Mouse (Mus musculus) cortical plate, adult 2 months (tissue): Measurements from ENCODE around the gene Hoxc5. TPM values are rescaled to one million over a fixed set of nuclear protein-coding genes. Genes with fewer than 3 reads are reported as not detected.

ENCODE experiments used
- H3K27ac ChIP-seq: fragments of 200-500 bp; 2 replicates; pipeline ENCODE4 v1.5.1; 2012; ENCODE audit warnings: low read length, control low read depth, inconsistent platforms; ENCODE audit not compliant: insufficient read depth
- H3K4me1 ChIP-seq: fragments of 200-500 bp; 2 replicates; pipeline ENCODE4 v1.6.1; 2011; ENCODE audit warnings: low read length; ENCODE audit not compliant: control insufficient read depth, insufficient read depth
- H3K4me3 ChIP-seq: fragments of 200-500 bp; 2 replicates; pipeline ENCODE4 v1.5.1; 2011; ENCODE audit warnings: mild to moderate bottlenecking, low read length, control low read depth; ENCODE audit not compliant: insufficient read depth
- CTCF ChIP-seq: fragments of 200-500 bp; IDR thresholded peaks from 2 replicates; pipeline ENCODE4 v1.5.1; 2011; ENCODE audit warnings: mild to moderate bottlenecking, control low read depth, low read length; ENCODE audit not compliant: insufficient read depth; ENCODE audit errors: extremely low read depth
- POLR2A ChIP-seq: fragments of 200-500 bp; IDR thresholded peaks from 2 replicates; pipeline ENCODE4 v1.6.1; 2011; ENCODE audit warnings: mild to moderate bottlenecking, low read length, control low read depth; ENCODE audit not compliant: insufficient read depth; ENCODE audit errors: extremely low read depth
- polyA plus RNA-seq: library from polyadenylated mRNA; depleted of rRNA; stranded (reverse); fragments of >200 nt; gene quantifications from 2 replicates; pipeline ENCODE4 v1.2.3, GENCODE M21; 2012

The Hoxc5 gene
- polyA plus RNA-seq, 1 experiment = not detected

DNA sequence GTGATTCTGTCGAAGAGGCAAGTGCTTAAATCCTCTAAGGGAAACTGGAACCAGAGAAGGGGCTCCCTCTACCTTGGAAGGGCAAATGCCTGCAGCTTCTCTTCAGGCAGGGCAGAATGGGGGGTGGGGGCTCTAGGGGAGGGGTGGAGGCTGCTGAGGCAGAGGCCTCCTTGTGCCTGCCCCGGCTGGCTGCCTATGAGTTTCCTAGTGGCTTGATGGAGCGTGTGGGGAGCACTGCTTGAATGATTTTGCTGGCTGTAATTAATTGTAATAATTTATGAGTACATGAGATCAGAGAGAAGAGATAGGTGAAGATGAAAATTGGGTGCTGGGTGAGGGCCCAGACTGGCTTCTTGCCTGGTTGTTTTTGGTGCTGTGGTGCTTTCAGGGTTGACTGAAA is 17.7 kb downstream of the Hoxc5 start:
- H3K4me3 ChIP-seq = no peak overlapping the region
- no peaks in the 10 kb centered on the region for H3K4me1 ChIP-seq
- no peak overlapping the region for H3K27ac ChIP-seq
- TF ChIP-seq CTCF = no peak
- no peak for TF ChIP-seq POLR2A

DNA sequence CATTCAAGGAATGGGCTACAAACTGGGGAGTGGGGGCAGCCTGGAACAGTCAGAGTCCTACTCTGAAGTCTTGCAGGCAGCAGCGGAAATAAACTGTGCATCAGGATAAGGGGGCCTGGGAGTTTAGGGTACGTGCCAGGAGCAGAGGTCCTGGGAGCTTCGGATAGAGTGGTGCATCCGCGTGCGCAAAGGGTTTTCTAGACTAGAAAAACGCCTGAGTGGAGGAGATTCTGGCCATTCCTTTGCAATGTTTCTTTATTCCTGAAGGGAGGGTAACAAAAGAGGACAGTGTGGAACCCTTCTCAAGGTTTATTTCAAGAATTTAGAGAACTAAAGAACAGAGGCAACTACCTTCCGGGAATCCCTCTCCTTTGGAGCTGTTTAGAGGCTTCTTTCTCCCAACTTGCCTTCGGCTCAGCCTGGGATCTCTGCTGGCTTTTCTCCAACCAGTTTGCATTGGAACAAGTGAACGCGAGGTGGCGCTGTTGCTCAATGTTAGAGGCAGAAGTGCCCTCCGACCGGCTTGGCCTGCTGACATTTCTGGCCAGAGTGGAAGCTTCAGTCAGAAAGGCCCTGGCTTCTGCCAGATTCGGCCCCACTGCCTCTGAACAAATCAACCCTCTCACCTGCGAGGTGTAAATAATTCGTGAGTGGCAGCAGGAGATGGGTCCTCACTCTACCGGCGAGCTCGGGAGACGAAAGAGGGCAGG is 20.0 kb downstream of the Hoxc5 start:
- Histone ChIP-seq H3K27ac (no peak overlapping the region), H3K4me1 (no peaks in the 10 kb centered on the region), H3K4me3 (no peak overlapping the region)
- no peak for TF ChIP-seq POLR2A
- peak; percentile 92 for TF ChIP-seq CTCF

DNA sequence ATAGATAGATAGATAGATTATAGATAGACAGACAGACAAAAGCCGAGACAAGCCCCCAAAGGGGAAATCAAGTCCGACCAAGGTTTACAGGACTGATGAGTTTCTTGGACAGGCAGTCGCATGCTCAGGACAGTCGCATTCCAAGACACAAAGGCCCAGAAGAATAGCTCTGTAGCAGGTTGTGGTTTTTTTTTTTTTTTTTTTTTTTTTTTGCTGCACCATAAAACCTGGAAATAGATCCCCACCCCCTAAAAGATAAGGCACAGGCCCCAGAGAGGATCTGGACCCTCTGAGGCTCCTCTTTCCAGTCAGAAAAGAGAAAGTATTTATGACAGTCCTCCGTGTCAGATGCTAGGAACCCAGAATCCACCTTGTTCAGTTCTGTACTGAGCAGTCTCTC is 20.8 kb downstream of the Hoxc5 start:
- Histone ChIP-seq H3K4me1 (no peaks in the 10 kb centered on the region), H3K27ac (no peak overlapping the region), H3K4me3 (no peak overlapping the region)
- no peak for TF ChIP-seq POLR2A
- TF ChIP-seq CTCF = no peak

DNA sequence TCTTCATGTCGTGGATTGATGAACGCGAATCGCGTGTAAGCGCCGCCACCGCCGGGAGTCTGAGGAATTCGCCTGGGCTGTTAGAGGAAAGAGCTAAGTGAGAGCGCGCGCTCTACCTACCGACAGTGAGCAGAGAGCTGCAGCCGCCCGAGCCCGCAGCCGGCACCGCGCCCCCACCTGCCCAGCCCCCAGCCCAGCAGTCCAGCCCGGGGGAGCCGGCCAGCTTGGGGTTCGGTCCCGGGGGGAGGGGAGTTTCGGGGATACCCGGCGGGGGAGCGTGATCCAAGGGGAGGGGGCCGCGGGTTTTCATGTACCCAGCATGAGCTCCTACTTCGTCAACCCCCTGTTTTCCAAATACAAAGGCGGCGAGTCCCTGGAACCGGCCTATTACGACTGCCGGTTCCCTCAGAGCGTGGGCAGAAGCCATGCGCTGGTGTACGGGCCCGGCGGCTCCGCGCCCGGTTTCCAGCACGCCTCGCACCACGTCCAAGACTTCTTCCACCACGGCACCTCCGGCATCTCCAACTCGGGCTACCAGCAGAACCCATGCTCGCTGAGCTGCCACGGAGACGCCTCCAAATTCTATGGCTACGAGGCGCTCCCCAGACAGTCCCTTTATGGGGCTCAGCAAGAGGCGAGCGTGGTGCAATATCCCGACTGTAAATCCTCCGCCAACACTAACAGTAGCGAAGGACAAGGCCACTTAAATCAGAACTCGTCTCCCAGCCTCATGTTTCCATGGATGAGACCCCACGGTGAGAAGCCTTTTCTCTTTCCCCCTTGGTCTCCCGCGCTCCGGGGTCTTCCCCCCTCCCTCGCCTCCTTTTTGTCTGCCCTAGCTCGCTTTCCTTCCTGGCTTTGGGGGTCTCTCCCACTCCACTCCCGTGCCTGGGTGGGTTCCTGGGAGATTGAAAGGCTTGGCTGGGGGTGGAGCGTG is 23.5 kb downstream of the Hoxc5 start, which contains the start of gene Hoxc8:
Hoxc8 (plus strand) TSS at position 147 of the 937 bp plus-strand sequence.
- Histone ChIP-seq H3K4me3 (no peak within 1 kb of the TSS), H3K27ac (no peak within 1 kb of the TSS), H3K4me1 (no peaks in the 10 kb centered on the region)
- TF ChIP-seq CTCF (no peak), POLR2A (no peak)

DNA sequence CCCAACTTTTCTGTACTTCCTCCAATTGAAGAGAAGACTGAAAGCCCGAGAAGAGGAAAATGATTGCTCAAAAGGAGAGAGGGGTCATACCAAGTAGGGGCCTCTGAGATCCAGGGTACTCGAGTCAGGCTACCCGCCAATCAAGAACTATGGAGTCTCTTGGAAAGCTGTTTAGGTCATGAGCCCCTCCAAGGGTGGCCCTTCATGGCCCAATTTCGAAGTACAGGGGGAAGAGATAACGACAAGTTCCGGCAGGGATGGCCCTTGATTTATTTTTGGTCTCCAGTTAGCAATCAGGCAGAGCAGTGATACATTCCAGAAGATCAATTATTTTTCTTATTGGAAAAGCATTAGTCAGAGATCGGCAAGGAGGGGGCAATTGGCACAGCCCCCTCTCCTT is 24.5 kb downstream of the Hoxc5 start:
- no peaks in the 10 kb centered on the region for H3K4me1 ChIP-seq
- H3K4me3 ChIP-seq = no peak overlapping the region
- H3K27ac ChIP-seq = no peak overlapping the region
- TF ChIP-seq CTCF = no peak
- TF ChIP-seq POLR2A = no peak

DNA sequence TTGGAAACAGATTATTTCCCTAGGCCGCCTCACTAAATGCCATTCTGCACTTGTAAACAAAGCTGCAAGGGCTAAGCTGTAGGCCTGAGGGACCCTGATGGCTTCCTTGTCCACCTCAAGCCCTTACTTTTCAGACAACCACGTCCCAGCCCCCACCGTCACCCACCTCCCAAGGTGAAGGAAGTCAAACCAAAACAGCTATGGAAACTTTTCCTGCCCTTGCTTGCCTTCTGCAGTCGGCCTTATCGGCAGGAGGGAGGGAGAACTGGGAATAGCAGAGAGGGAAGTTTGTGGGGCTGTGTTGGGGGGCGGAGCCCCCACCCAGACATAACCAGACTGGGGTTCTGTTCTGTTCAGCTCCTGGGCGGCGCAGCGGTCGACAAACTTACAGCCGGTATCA is 25.0 kb downstream of the Hoxc5 start:
- TF ChIP-seq POLR2A (no peak), CTCF (no peak)
- H3K4me3 ChIP-seq = no peak overlapping the region
- H3K4me1 ChIP-seq = no peaks in the 10 kb centered on the region
- H3K27ac ChIP-seq = no peak overlapping the region

DNA sequence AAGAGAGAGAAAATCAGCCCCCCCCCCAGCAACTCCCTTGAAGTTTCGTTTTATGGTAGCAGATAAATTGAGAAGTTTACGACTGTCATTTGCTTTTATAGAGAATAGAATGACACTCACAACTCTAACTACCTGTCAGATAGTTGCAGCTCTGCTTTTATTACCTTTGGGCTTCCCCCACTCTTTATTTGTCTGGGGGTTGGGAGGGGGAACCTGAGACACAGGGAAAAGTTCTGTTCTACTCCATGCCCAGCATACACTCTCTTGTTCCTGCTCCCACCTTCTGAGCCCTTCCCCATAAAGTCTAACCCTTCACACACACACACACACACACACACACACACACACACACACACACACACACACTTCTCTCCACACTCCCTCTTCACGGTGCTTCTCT is 25.6 kb downstream of the Hoxc5 start:
- H3K4me3 ChIP-seq = no peak overlapping the region

DNA sequence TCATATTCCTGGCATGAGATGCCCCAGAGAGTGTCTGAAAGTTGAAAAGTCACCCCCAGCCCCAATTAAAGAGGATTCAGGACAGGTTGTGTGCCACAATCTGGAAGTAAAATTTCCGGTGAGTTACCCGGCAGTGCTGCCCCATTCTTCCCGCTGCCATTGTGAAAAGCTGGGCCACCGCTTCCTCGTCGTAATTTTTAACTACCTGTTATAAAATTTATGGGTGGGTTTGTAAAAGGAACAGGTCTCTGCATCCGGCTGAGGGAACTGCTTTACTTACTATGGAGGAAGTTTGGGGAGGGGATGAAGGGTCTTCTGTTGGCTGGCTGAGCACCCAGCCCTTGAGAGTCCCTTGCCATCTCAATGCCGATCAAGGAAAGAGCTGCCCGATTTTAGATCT is 29.3 kb downstream of the Hoxc5 start:
- Histone ChIP-seq H3K4me3 (no peak overlapping the region), H3K27ac (no peak overlapping the region), H3K4me1 (no peaks in the 10 kb centered on the region)
- TF ChIP-seq CTCF = no peak
- TF ChIP-seq POLR2A = no peak

More for the DNA sequence above, 25.6 kb downstream of the Hoxc5 start:
- TF ChIP-seq CTCF (no peak), POLR2A (no peak)
- Histone ChIP-seq H3K27ac (no peak overlapping the region), H3K4me1 (no peaks in the 10 kb centered on the region)

DNA sequence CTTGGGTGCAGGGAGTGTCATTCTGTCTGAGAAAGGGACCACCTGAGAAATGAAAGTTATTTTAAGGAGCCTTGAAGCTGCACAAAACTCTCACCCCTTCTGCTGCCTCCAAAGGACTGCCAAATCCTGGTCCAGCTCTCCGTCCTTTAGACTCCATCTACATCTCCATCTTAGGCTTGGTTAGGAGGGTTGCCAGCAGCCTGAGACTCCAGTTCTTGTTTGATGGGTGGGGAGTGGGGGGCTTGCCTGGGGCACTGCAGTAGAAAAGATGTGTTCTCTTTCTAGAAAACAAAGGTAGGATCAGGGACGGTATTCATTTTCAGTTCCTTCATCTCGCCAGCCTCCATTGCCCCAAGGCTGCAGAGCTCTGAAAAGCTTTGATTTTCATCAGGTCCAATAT is 30.2 kb downstream of the Hoxc5 start:
- Histone ChIP-seq H3K4me3 (no peak overlapping the region), H3K27ac (no peak overlapping the region), H3K4me1 (no peaks in the 10 kb centered on the region)
- TF ChIP-seq POLR2A (no peak), CTCF (no peak)
